10 mouse cellular contexts compared by ENCODE assay signal in the genomic region with DNA sequence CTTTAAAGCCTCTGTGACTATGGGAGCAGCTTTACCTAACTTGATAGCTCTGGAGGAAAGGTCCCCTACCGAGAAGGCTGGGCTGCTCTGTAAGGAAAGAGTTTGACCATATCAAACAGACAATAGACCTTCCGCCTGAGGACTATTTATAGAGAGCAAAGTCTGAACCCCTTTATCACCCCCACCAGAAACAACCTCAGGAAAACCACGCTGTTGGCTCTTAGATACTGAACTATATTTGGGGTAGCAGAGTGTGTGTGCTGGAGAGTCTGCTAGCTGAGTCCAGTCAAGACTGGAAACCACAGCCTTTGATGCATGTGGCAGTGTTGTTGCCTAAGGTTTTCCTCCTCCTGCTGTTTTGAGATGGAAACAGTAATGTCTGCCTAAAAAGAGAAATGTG. TPM values are rescaled to one million over a fixed set of nuclear protein-coding genes. Genes with fewer than 3 reads are reported as not detected.
DNase-seq lines count a peak whose midpoint lies in the region; ATAC-seq lines count a peak whose summit lies in the region.
"Had no signal": no experiment of that assay in that cellular context is flagged by ENCODE, and none has a peak within 500 bp of the region (broad histone marks: within the 10 kb centered on the region; RNA-seq: fewer than 3 reads in every experiment).

No protein-coding gene starts in this region.

- H3K4me3 ChIP-seq in lung, embryonic 15.5 days = no peak overlapping the region
- H3K4me3 ChIP-seq in heart, embryonic 16.5 days (ENCODE audit: low read length) = no peak overlapping the region
- H3K4me3 ChIP-seq: embryonic facial prominence, embryonic 12.5 days had no signal

- intact Hi-C loops in gastrocnemius, postnatal 36 days (cut with DNase I) = loop anchor here (10.0 kb wide), 1 partner anchor 320 kb away; the partner anchor contains the start of gene Edar

- no peak overlapping the region for H3K4me2 ChIP-seq in lung, embryonic 15.5 days
- H3K4me2 ChIP-seq in heart, embryonic 16.5 days (ENCODE audit: low read depth, low read length) = peak overlapping the region; percentile 50
- H3K4me2 ChIP-seq: embryonic facial prominence, embryonic 12.5 days; hindbrain, embryonic 14.5 days had no signal

- no peak for DNase-seq in lung, adult 18-20 months
- DNase-seq in adipocyte (ENCODE audit: low spot score) = peak; percentile 24
- DNase-seq in gastrocnemius, postnatal 36 days = no peak
- DNase-seq in retina, embryonic 14.5 days (ENCODE audit: low spot score) = no peak

- ATAC-seq in lung, embryonic 15.5 days (ENCODE audit: borderline replicate concordance, extremely low read depth, low FRiP score, low TSS enrichment) = no peak
- peak; percentile 80 for ATAC-seq in heart, embryonic 16.5 days (replicated peaks; ENCODE audit: extremely low read depth, insufficient read depth, low FRiP score)
- peak; percentile 92 for ATAC-seq in megakaryocyte-erythroid progenitor cell, adult 5-6 weeks (replicated peaks; ENCODE audit: low FRiP score, low TSS enrichment, poor library complexity, severe bottlenecking)
- ATAC-seq: activated CD4-positive, CD25-positive, alpha-beta regulatory T cell, adult 4 months had no signal

- 52% methylated on average over 3 of the region's 3 CpGs for whole genome bisulfite sequencing in lung, embryonic 15.5 days
- WGBS in heart, embryonic 16.5 days = 13% methylated on average over 3 of the region's 3 CpGs

- peaks cover 14% of the 10 kb centered on the region for H3K4me1 ChIP-seq in lung, embryonic 15.5 days
- peaks cover 33% of the 10 kb centered on the region for H3K4me1 ChIP-seq in heart, embryonic 16.5 days (ENCODE audit: control insufficient read depth, insufficient read depth, low read length)
- H3K4me1 ChIP-seq: embryonic facial prominence, embryonic 12.5 days had no signal

- H3K9me3 ChIP-seq in lung, embryonic 15.5 days = no peaks in the 10 kb centered on the region
- H3K9me3 ChIP-seq in heart, embryonic 16.5 days (replicated peaks; ENCODE audit: control insufficient read depth, low read length) = no peaks in the 10 kb centered on the region
- H3K9me3 ChIP-seq: embryonic facial prominence, embryonic 12.5 days had no signal

- 0 out of 2 replicates have a peak overlapping the region, but pooled peaks have one; percentile 14 for H3K27ac ChIP-seq in lung, embryonic 15.5 days
- H3K27ac ChIP-seq in heart, embryonic 16.5 days (ENCODE audit: low read length) = peak overlapping the region; percentile 94
- H3K27ac ChIP-seq: embryonic facial prominence, embryonic 12.5 days; hindbrain, embryonic 14.5 days had no signal

- H3K36me3 ChIP-seq in lung, embryonic 15.5 days = peaks cover 6% of the 10 kb centered on the region; the same call in 1 of the 2 replicates
- H3K36me3 ChIP-seq in heart, embryonic 16.5 days (ENCODE audit: control insufficient read depth, insufficient read depth) = no peaks in the 10 kb centered on the region; the same call in 1 of the 2 replicates
- H3K36me3 ChIP-seq: embryonic facial prominence, embryonic 12.5 days had no signal

- no peaks in the 10 kb centered on the region for H3K27me3 ChIP-seq in lung, embryonic 15.5 days
- H3K27me3 ChIP-seq in heart, embryonic 16.5 days (ENCODE audit: control insufficient read depth, insufficient read depth, low read length) = no peaks in the 10 kb centered on the region
- H3K27me3 ChIP-seq: embryonic facial prominence, embryonic 12.5 days had no signal

- H3K9ac ChIP-seq in lung, embryonic 15.5 days = no peak overlapping the region
- 0 out of 2 replicates have a peak overlapping the region, but pooled peaks have one; percentile 18 for H3K9ac ChIP-seq in heart, embryonic 16.5 days (ENCODE audit: low read length)
- H3K9ac ChIP-seq: embryonic facial prominence, embryonic 12.5 days; hindbrain, embryonic 14.5 days had no signal

RNA-seq across cellular contexts. Expression of gene Lims1, which starts 31.3 kb away (rescaled TPM):
- 227 and 235 TPM in 2 replicates for polyA plus RNA-seq in lung, embryonic 15.5 days (2015; fragmentation: Nextera tagmentation; extraction: Ambion mirVana)
- polyA plus RNA-seq in heart, embryonic 16.5 days (2015; fragmentation: Nextera tagmentation; extraction: Ambion mirVana) = 163 and 185 TPM in 2 replicates
- 52.1 and 58.6 TPM in 2 replicates for total RNA-seq in megakaryocyte-erythroid progenitor cell, adult 5-6 weeks (2014; fragmentation: Nextera tagmentation)
- 41.6 and 54.7 TPM in 2 replicates for total RNA-seq in megakaryocyte-erythroid progenitor cell, adult 5-6 weeks (2017)
- total RNA-seq in gastrocnemius, postnatal 36 days (2021) = 10 to 100 TPM; 34.3 to 41.9 TPM
